Mouse (Mus musculus): ENCODE data around the gene Arl16.
"Not testable (repeated sequence)": the region's sequence is repeated elsewhere in the genome, so short reads cannot be mapped to it uniquely, and the experiment has no call there.

Arl16 gene

DNA sequence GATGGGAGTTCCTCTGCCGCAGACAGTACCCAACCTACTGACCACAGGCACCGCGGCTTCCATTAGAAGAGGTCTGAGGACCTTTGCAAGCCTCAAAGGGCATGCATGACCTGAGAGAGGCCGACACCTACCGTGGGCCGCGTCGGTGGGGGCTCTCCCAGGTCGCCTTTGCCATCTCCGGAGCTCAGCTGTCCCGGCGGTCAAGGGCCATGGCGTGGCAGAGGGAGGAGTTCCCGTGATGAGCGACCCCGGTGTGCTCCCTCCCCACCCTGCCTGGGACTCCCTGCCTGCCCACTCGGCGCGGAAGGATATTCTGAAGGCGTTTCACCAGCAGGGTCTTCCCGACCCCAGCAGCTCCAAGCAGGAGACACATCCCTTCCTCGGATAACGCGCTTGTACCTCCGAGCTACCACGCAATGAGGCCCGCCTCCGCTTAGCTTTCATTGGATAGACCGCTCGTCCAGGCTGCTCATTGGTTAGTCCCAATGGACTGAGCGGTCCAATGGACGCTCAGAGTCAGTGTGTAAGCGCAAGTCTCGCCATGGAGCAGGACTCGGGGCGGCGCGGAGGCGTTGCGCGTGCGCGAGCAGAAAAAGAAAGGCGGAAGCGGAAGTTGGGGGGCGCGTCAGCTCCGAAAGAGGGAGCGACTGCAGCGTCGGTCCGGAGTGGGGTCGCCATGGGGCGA is at the start of gene Arl16:
Arl16 (minus strand) TSS at position 557 of the 685 bp plus-strand sequence.
- peak; percentile 94 to 96 for DNase-seq (ENCODE audit: low spot score in 2 of 2)

DNA sequence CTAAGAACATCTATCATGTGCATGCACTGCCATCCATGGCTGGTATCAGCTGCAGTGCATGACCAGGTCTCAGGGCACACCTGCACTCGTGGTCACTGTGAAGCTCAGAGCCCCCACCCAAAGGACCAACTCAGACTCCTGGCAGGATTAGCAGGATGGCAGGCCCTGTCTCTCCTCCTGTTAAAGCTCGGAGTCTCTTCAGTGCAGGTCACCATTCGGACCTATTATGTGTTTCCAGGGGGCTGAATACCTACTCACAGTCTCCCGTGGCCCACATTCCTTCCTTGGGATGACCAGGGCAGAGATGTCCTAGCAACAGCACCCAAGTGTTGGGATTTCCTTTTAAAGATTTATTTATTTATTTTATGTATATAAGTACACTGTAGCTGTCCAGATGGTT is 49.7 kb upstream of the Arl16 start:
- no peak for DNase-seq (ENCODE audit: low spot score in 2 of 2)

GRCm38 (mm10) chr11:120515611-120516010 is 48.2 kb upstream of the Arl16 start:
- DNase-seq (ENCODE audit: low spot score in 2 of 2), result peak; percentile 54 to 73

DNA sequence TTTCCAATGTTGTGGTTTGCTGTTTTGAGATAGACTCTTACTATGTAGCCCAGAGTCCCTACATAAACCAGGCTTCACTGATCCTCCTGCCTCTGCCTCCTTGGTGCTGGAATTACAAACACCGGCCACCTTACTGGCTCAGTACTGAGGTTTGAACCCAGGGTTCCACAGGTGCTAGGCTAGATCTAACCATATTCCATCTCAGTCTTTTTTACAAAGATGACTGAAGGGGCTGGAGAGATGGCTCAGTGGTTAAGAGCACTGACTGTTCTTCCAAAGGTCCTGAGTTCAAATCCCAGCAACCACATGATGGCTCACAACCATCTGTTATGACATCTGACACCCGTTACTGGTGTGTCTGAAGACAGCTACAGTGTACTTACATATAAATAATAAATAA is 46.9 kb upstream of the Arl16 start:
- not testable (repeated sequence) for DNase-seq (ENCODE audit: low spot score in 2 of 2)

- DNase-seq (ENCODE audit: low spot score in 2 of 2), result no peak
Observed at GRCm38 (mm10) chr11:120512790-120513453, 45.5 kb upstream of the Arl16 start.

GRCm38 (mm10) chr11:120510375-120511030 is 43.1 kb upstream of the Arl16 start:
- no peak for DNase-seq (ENCODE audit: low spot score in 2 of 2)

- no peak for DNase-seq (ENCODE audit: low spot score in 2 of 2)
Observed at GRCm38 (mm10) chr11:120509940-120510339, 42.5 kb upstream of the Arl16 start.

DNA sequence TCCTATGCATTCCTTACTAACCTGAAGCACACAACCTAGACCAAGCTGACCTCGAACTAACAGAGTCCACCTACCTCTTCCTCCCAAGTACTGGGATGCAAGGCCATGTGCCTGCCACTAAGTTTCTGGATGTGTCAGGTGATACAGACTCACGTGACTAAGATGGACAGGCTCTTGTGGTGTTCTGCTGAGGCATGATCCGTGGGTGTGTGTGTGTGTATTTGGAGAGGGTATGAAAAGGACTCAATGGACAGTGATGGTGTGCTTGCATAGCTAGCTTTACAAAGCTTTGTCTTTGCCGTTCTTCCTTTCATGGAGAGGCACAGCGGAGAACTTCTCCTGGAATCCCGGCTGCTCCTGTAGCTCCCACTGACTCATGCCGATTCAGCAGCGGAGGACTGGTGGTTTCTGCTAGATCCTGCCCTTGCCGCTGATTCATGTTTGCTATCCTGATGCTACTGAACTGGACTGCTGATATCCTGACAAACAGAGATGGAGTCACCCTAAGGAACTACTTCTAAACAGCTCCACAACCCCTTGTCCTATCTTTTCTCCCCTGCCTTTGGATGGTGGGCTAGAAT is 41.0 kb upstream of the Arl16 start:
- DNase-seq (ENCODE audit: low spot score in 2 of 2), result no peak

DNA sequence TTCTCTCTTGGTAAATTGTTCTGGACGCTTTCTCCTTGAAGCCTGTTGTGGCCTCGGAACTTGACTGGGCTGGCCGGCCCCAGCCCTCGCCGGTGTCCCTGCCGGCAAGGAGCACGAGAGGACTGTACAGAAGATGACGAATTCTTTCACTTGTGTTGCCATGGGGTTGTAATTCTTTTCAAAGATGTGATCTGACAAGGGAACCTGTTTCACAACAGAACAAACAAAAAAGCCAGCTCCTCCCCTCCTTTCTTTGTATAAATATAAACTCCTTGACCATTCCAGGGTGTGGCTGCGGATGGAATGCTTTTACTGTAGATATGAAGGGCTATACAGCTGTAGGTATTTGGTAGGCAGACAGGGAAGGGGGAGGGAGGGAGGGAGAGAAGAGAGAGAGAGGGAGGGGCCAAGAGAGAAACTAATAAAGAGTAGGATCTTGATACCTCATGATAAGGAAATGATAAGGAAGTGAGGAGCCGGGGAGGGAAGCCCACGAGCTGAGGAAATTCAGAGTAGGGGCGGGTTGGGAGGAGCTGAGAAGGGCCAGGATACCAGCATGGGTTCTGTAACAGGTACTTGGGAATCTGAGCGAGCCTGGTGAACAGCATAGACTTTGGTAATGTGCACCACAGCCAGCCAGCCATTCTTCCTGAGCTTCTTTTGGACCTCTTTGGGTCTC is 40.3 kb upstream of the Arl16 start:
- no peak for DNase-seq (ENCODE audit: low spot score in 2 of 2)

DNA sequence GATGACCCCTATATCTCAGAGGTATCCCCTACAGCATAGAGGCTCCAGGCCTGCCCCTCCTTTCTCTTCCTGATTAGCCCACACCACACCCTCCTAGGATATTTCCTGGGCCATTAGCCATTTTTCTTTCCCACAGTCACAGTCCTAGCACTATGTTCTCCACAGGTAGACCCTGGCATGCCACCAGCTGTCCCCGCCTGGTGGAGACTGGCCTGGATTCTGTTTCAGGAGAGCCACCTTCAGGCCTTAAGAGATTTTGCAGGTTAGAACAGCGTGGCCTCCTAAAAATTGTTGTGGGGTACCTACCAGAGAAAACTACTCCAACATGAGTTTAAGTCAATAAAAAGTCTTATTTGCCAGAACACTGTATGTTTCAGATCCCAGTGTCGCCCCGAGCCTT is 39.5 kb upstream of the Arl16 start:
- no peak for DNase-seq (ENCODE audit: low spot score in 2 of 2)

DNA sequence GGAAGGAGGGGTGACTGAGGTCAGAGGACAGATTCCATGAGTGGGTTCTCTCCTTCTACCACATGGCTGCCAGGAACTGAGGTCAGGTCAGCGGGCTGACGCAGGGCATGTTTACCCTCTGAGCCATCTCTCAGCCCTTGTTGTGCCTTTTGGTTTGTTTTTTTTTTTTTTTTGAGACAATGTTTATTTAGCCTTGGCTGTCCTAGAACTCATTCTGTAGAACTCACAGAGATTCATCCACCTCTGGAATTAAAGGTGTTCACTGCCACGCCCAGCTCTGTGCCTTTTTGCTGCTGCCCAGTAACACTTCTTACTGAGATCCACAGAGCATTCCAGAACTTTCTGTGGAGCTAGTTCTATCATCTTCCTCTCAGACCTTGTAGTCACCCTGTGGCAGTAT is 38.3 kb upstream of the Arl16 start:
- DNase-seq (ENCODE audit: low spot score in 2 of 2), result no peak

- DNase-seq (ENCODE audit: low spot score in 2 of 2), result no peak
Observed at GRCm38 (mm10) chr11:120501701-120502100, 34.3 kb upstream of the Arl16 start.

DNA sequence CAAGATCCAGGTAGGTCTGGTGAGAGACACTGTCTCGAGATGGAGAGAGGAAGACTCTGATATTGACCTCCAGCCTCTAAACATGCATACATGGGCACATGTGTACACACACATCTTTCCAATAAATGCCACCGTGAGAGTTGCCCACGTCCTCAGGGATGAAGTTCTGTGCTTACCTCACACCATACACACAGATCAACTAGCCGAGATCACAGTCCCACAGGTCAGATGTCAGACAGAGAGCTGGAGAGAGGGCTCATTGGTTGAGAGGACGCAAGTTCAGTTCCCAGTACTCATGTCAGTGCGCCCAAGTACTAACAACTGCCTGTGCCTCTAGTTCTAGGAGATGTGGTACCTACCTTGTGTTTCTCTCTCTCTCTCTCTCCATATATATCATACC is 33.6 kb upstream of the Arl16 start:
- no peak for DNase-seq (ENCODE audit: low spot score in 2 of 2)

DNA sequence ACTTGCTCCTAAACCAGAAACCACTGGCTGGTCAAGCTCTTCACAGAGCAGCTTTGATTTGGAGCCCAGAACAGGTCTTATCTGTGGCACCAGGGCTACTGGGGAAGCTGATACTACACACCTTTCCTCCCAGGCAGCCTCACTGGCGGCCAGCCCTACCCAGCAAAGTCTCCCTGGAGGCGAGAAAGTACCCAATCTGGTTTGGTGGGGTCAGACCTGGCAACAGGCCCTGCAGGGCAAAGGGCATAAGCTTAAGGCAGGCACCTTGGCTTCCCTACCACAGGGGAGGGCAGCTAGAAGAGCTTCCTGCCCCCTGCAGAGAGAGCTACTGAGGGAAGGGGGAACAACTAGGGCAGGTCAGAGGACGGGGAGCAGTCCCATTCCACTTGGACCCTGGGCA is 33.0 kb upstream of the Arl16 start:
- no peak for DNase-seq (ENCODE audit: low spot score in 2 of 2)

- no peak for DNase-seq (ENCODE audit: low spot score in 2 of 2)
Observed at GRCm38 (mm10) chr11:120499894-120500293, 32.5 kb upstream of the Arl16 start.

GRCm38 (mm10) chr11:120498891-120499290 is 31.5 kb upstream of the Arl16 start:
- no peak for DNase-seq (ENCODE audit: low spot score in 2 of 2)

- no peak for DNase-seq (ENCODE audit: low spot score in 2 of 2)
Observed at GRCm38 (mm10) chr11:120498226-120498625, 30.8 kb upstream of the Arl16 start.

- no peak for DNase-seq (ENCODE audit: low spot score in 2 of 2)
Observed at GRCm38 (mm10) chr11:120497436-120497835, 30.0 kb upstream of the Arl16 start.

- DNase-seq (ENCODE audit: low spot score in 2 of 2), result no peak
Observed at GRCm38 (mm10) chr11:120493911-120494310, 26.5 kb upstream of the Arl16 start.

GRCm38 (mm10) chr11:120493351-120493750 is 25.9 kb upstream of the Arl16 start:
- DNase-seq (ENCODE audit: low spot score in 2 of 2), result no peak

DNA sequence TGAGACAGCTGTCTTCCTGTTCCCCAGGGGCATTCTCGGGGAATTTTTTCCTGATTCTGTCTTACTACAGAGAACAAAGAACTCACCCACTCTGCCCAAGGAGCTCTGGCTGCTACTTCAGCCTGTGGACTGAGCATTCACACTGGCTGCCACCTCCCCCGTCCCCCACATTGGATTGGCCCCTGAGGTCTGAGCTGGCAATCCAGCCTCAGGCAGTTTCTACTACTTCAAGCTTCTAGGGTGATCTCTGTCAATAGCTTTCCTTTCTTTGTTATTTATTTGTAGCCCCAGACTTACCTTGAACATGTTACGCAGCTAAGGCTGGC is 25.4 kb upstream of the Arl16 start:
- DNase-seq (ENCODE audit: low spot score in 2 of 2), result no peak

Measured in right cerebral cortex, postnatal 36 days (tissue).